Mouse (Mus musculus): ENCODE data around the gene B3gnt7. TPM values are rescaled to one million over a fixed set of nuclear protein-coding genes. Genes with fewer than 3 reads are reported as not detected.

B3gnt7 gene
- total RNA-seq (2021): 1 to 10 TPM; 1.2 to 1.6 TPM

DNA sequence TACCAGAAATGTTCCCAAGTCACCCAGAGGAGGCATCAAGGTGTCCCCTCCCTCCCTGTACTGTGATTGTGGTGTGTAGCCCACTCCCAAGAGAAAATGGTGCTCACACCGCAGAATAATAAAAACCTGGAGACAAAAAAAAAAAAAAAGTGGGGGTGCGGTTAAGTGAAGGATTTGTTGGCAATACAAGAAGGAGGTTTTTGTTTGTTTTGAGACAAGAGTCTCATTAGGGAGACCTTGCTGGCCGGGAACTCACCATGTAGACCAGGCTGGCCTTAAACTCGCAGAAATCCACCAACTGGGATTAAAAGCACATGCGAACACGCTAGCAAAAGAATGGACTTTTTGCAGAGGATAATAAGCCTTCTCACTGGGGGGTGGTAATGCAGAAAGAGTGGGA lies at the start of gene B3gnt7:
B3gnt7 (plus strand) TSS at position 301 of the 400 bp plus-strand sequence.
- DNase-seq: no peak

- no peak for DNase-seq
Observed at GRCm38 (mm10) chr1:86253410-86253809, 49.2 kb upstream of the B3gnt7 start.

- no peak for DNase-seq
Observed at GRCm38 (mm10) chr1:86256311-86256710, 46.3 kb upstream of the B3gnt7 start.

DNA sequence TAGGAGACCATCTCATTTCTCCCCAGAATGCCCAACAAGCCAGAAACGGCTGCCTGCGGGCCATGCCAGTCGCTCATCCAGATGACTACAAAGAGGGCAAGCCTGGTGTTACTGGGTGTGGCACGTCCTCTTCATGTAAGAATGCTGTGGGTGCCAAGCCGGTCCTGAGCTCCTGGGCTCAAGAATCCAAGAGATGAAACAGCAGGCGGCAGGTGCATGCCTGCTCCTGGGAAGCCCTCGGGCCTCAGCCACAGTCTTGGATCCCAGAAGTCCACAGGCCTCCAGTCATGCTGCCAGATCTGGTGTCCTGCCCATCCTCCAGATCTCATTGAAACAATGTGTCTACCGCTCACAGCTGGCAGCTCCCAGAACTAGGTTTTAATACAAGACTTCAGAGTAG lies 45.4 kb upstream of the B3gnt7 start:
- no peak for DNase-seq

GRCm38 (mm10) chr1:86258171-86258824 lies 44.3 kb upstream of the B3gnt7 start:
- DNase-seq: no peak

- DNase-seq: no peak
Observed at GRCm38 (mm10) chr1:86263564-86264339, 38.9 kb upstream of the B3gnt7 start.

GRCm38 (mm10) chr1:86265060-86265459 lies 37.6 kb upstream of the B3gnt7 start:
- no peak for DNase-seq

GRCm38 (mm10) chr1:86268492-86269189 lies 34.0 kb upstream of the B3gnt7 start:
- DNase-seq: no peak

DNA sequence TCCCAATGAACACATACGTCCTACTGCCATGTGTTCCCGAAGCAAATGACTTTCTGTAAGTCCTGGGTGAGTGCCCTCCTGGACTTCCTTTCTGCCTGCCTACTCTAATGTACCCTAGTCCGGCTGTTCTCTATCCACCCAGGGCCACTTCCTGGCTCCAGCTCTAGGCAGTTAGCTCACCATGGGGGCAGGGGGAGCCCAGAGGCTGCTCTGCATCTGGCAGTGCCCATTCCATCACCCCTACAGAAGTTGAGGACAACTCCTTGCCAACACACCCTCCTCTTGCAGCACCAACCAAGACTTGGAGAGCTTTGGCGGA lies 33.5 kb upstream of the B3gnt7 start:
- no peak for DNase-seq

DNA sequence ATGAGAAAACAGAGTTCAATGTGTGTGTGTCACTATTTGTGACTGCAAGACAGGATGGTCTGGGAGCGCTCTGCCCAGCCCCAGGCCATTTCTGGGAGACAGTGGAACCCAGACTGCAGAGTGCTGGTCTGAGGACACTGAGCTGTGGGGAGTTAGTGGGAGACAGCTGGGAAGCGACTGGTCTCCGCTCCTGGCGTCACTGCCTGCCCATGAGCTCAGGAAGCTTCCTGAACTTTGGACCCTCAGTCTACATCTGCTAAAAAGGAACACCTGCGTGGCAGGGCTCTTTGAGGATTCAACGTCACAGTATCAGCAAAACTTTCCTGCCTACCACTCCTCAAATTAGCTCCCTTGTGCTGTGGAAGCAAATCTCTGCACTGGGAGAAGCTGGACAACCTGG lies 30.9 kb upstream of the B3gnt7 start:
- DNase-seq: no peak

- no peak for DNase-seq
Observed at GRCm38 (mm10) chr1:86277055-86277454, 25.6 kb upstream of the B3gnt7 start.

DNA sequence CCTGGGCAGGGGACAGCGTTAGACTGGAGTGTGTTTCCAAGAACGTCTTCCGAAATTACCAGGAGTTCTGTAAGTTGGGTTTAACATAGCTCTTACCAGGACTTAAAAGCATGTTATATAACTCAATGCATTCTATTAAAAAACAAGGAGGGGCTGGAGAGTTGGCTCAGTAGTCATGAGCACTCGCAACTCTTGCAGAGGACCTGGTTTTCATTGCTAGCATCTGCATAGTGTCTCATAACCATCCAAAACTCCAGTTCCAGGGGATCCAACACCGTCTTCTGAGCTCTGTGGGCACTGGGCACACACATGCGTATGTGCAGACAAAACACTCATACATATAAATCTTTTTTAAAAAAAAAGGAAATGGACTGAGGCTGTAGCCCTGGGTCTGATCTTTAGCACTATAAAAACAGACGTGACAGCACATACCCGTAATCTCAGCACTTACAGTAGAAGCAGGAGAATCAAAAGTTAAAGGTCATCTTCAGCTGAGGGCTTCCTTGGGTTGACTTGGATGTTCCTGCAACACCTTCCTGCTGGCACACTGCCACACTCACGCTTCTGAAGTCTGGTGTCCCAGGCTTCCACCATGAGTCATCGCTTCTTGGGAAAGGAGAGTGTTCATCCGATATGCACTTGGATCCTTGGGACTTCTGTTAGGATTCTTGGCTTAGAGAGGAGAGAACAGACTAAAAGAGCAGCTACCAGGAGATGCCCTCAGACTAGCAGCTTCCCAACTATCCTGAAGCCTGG lies 20.7 kb upstream of the B3gnt7 start:
- no peak for DNase-seq

GRCm38 (mm10) chr1:86284101-86284500 lies 18.5 kb upstream of the B3gnt7 start:
- DNase-seq: no peak

- DNase-seq: no peak
Observed at GRCm38 (mm10) chr1:86285295-86285694, 17.3 kb upstream of the B3gnt7 start.

DNA sequence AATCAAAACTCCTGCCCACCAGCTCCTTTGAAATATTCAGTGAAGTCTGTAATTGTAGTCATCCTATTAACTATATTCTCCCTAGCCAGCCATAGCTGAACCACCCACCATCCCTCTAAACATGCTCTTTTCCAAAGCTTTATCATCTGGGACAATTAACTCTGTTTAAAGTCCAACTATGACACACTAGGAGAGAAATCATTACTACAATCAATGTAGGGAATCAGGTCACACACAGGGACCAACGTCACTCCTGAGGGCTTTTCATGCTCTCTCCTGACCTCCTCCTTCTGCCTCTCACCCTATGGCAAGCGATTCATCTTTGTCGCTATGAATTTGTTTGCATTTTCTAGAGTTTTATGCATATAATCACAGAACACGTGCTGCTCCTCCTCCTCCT lies 15.2 kb upstream of the B3gnt7 start:
- no peak for DNase-seq

- no peak for DNase-seq
Observed at GRCm38 (mm10) chr1:86290452-86290851, 12.2 kb upstream of the B3gnt7 start.

GRCm38 (mm10) chr1:86293091-86293490 lies 9.5 kb upstream of the B3gnt7 start:
- DNase-seq: no peak

DNA sequence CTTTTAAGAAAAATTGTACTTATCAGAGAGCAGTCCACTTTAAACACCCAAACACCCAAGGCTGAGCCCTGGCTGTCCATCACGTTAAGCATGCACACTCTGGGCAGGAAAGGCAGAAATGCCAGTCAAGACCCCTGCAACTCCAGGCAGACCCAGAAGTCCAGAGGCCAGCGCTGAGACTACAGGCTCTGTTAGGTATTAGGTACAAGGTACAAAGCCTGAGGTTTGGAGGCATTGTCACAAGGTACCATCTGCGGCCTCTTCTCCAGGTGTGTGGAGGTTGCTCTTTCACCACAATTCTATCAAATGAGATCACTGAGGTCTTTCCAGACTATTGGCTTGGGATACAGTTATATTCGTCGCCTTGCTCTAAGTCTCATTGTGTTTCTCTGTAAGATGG lies 8.8 kb upstream of the B3gnt7 start:
- no peak for DNase-seq

DNA sequence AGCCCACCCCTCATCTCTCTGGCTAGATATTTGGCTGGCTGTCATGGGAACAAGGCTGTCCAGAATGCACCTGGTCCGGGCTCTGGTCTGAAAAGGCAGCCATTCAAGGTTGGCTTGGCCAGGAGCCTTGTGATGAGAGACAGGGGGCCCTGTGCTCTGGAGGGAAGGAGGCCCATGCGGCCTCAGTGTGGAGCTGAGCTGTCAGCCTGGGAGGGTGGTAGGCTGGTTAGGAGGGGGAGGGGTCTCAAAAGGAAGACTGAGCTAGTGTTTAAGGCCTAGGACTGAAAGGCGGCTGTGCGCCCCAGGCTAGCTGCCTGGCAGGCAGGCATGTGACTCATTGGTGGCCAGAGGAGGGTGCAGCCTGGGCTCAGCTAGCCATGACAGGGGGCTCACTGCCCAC lies 8.2 kb upstream of the B3gnt7 start:
- DNase-seq: no peak

DNA sequence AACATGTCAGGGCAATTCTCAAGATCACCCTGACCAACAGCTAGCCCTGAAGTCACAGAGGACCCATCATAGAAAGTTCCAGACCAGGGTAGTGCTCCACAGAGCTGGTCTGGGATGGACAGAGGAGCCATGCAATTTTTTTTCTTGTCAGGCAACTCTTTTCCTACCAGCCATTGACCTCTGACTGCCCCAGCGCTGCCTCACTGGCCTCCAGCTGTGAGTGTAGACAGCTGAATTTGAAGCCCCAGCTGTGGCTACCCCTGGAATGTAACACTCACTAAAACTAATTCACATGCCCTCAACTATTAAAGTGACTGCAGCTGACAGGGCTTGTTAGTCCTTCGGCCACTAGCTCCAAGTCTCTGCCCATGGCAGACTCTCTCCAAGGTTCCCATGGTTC lies 2.5 kb upstream of the B3gnt7 start:
- DNase-seq: no peak

DNA sequence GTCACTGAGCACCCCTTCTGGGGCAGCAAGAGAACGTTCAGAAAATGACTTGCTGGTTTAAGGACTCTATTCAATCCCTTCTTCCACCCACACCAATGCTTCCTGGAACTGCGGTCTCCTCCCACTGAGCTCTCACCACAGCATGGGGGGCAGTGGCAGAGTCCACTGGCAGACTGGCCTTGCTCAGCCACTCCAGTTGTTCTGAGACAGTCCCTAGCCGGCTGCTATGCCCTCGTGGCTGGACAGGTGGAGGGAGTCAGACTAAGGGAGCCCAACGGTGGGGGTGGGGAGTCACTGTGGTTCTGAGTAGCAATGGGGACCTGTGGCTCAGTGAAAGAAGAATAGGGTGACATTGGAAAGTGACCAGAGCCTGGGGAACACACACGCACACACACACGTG lies 1.9 kb upstream of the B3gnt7 start:
- DNase-seq: no peak

GRCm38 (mm10) chr1:86301221-86302091 lies 1.2 kb upstream of the B3gnt7 start:
- no peak for DNase-seq

Data from layer of hippocampus, postnatal 36 days (tissue).